Mouse (Mus musculus): Measurements from ENCODE around the gene Iyd.

Iyd gene

DNA sequence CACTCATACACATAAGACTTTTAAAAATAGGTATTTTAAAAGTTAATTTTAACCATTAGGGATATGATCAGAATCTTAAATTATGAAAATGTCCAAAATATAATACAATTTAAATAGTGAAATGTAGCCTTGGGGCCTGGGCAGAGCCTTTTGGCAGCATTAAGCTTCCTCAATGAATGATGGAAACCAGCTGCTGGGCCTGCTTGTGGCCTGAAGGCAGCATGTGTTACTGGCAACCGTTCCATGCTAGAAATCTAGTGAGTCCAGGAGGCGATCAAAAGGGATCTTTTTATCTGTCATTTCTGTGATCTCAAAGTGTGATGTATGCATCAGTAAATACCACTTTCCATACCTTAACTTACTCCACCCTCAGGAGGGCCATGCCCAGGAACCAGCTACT, 9.3 kb downstream of the Iyd start:
- no peak for DNase-seq (ENCODE audit: low spot score)

DNA sequence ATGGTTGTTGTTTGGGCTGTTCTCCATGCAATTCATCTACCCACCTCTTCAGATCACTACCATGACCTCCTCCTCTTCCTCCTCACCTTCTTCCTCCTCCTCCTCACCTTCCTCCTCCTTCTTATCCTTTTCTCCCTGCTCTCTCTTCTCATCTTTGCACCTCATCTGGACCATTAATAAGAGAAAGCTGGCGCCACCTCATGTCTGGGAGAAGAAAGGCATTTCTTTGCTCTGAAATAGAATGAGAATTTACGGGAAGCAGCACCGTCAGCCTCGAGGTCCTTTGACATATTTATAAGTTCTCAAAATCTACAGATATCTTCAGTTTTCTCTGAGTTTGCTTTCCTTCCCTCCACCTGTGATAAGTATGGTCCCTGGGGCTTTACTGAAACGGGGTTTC, 15.1 kb downstream of the Iyd start:
- no peak for DNase-seq (ENCODE audit: low spot score)

DNA sequence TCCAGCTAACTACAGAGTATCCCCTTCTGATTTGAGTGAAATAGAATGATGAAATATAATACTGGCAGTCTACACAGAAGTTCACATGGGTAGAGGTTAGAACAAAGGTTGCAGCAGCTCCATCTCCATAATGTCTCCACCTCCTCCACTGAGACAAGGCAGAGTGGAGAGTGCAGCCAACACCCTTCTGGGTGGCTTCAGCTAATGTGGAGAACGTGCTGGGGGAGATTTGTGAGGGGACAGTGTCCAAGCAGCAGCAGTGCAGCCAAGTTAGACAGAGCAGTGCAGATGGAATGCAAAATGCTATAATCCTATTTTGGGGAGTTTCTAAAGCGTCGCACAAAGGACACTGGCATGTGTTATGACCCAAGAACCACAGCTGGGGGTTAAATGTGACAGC, 16.5 kb downstream of the Iyd start:
- no peak for DNase-seq (ENCODE audit: low spot score)

DNA sequence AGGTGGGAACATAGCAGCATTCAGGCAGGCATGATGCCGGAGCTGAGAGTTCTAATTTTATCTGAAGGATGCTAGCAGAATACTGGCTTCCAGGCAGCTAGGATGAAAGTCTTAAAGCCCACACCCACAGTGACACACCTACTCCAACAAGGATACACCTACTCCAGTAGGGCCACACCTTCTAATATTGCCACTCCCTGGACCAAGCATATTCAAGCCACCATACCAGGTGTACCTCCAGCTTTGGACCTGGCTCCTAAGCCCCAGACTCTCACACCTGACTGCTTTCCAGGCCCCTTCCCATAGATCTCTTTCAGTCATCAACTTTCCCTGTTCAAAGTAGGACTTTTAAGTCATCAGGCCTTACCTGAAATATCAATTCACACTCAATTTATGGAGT, 19.1 kb downstream of the Iyd start:
- no peak for DNase-seq (ENCODE audit: low spot score)

DNA sequence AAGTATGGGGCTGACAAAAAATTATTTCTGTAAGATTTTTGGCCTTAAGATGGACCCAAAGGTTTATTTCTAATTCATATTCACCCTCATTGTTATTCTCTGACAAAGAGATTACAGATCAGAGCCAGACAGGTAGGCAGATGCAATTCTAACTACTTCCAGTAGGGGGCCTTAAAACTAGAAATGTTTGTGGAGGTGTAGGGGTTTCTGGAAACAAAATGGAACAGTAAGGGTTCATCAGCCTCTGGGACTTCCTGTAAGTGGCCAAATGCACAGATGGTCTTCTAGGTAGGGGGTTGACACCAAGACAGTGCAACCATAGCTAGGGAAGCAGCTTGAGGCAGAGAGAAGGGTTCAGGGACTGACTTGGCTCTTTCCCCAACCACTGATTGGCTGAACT, 22.1 kb downstream of the Iyd start:
- DNase-seq (ENCODE audit: low spot score), result no peak

DNA sequence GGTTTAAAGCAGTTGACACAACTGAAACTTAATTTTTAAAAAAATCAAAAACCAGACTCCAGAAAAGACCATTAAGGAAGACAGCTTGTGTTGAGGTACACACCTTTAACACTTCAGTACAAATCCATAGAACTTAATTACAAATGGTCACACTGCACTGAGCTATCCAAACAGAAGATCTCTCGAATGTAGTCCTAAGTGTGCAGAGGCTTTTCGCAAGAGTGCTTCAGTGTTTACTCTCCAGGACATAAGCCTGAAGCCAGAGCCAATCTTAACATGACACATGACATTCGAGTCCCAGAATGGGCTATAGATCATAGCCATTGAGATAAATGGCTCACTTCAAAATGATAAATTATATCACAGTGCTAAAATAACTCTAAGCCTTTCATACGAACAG, 25.1 kb downstream of the Iyd start:
- DNase-seq (ENCODE audit: low spot score), result no peak

DNA sequence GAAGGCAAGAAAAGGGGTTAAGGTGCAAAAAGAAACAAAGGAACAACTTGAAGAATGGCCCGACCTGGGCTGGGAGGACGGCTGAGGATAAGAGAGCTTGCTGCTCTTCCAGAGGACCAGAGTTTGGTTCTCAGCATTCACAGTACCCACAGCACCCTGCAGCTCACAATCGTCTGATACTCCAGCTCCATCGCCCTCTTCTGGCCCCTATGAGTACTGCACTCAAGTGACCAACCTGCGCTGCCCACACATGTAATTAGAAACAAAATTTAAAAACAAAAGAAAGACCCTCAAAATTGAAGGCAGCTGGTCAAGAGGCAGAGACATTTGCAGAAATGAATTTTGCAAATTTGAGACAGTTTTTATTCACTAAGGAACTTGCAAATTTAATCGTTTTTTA, 27.8 kb downstream of the Iyd start:
- DNase-seq (ENCODE audit: low spot score), result no peak

DNA sequence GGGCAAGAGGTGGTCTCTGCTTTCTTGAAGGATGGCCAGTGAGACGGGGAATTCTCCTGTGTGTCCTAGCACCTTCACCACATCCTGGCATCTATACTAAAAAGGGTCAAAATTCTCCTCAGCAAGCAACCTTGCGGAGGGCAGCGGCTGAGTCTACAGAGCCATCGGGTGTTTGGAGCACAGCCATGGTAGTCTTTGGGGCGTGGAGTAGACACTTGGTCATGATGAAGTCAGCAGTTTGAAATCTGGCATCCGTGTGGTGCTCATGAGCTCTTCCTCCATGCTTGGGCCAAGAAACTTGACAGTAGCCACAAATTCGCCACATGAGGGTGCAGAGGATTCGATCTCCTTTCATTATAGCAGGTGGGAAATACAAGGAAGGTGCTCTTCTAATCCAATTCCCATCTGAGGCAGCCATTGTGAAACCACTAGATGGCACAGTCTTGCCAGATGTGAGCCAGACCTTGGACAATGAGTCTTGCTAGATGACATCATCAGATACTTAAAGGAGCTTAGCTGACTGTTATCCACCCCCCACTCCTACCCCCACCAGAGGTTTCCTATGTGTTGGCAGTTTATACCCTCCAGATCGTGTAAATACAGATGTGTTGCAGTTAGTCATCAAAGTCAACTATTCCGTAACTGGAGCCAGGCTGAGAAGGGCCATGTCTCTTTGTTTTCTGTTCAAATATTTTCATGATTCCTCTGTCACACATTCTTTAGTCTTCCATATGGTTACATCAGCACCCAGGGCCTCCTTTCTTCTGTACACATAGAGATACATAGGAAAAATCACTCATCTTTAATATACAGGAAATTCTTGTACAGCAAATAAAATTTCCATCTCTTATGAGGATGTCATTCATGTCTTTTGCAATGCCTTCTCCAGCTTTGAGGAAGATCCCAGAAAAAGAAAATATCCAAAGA, 32.9 kb downstream of the Iyd start:
- DNase-seq (ENCODE audit: low spot score), result peak; percentile 17

DNA sequence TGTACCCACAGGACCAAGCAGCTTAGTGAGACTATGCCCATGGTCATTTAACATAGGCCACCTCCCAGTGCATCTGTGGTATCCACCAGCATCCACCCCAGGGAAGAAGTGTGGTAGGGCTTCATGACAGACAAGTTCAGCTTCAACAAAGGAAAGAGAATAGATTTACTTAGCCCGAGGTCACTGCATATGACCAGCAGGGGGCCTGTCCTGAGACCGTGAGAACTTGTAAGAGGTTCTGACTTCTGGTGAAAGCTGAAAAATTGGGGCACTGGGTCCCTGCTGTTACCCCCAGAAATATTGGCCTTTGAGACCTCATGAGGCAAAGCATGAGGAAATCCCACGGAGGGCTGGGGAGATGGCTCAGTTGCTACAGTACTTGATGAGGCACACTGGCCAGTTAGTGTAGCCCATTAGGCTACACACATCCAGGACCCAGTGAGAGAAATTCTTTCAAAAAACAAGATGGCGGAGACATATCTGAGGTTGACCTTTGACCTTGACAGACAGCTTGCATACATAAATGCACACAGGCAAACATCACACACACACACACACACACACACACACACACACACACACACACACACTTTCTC, 34.0 kb downstream of the Iyd start:
- no peak for DNase-seq (ENCODE audit: low spot score)

DNA sequence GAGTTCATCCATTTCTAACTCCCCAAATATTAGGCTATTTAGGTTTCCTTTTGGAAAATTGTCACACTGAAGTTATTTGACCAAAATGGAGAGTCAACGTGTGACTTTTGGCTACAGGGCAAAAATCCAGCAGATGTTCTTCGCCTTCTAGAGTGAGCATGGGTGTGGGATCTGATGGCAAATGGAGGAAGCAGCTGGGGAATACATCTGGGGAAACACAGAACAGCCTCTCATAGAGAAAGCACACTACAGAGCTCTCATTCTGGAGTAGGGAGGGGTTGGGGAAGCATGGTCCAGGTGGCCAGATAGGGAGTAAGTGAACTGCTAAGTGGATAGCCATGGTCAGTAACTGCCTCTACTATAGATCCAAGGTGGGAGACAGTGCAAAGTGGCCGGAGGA, 50.6 kb downstream of the Iyd start:
- no peak for DNase-seq (ENCODE audit: low spot score)

DNA sequence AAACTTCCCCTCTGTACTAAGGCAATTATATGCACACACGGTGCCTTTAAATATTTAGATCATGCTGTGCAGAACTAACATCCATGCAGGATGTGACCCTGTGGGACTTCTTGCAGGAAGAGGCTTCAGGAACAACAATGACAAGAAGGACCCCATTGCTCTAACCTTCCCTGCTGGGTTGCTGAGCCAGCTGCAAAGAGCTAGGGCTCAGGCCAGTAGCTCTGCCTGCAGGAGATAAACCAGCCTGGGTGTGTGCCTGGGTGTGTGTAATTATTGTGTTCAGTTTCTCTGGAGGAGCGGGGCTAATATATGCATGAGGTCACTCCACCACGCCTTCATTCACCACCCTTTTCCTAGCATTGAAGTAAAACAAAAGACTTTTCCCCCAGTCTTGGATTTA, 51.8 kb downstream of the Iyd start:
- DNase-seq (ENCODE audit: low spot score), result no peak

DNA sequence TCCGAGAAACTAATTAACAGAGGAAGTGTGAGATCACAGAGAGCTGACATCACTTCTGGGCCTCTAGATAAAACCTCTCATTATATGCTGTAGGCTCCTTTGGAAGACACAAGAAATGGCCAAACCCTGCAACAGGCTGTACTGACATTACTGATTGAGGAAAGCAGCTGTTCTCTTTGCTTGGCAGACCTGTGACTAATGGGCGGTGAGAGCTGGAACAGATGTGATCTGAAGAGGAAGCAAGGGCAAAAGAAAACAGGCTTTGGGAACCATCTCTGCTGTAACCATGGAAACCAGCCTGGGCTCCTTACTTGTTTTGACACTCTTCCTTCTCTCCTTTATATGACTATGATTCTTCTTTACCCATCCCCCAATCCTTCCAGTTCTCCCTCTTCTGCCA, 56.7 kb downstream of the Iyd start:
- no peak for DNase-seq (ENCODE audit: low spot score)

DNA sequence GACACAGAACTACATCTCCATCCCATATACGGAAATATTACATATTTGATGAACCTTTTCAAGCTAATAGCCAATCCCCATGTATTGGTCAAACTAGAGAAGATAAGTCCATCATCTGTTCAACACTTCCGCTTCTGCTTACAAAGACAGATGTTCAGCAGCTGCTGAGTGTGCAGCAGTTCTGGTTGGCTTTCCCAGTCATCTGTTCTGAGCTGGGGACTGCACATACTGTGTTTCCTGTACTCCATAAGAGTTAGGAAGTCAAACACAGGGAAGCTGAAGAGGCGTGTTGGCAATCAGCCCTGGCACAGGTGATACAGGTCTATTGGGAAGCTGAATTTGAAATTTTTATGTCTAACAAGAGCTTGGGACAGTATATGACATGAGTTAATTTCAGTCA, 57.7 kb downstream of the Iyd start:
- no peak for DNase-seq (ENCODE audit: low spot score)

Data from layer of hippocampus, adult 9-10 months (tissue).